Mouse (Mus musculus) heart, embryonic 11.5 days (tissue): ENCODE results near the gene Thsd4. TPM values are rescaled to one million over a fixed set of nuclear protein-coding genes. Genes with fewer than 3 reads are reported as not detected.

Experiments
- polyA plus RNA-seq: library from polyadenylated mRNA; unstranded; fragments of >200 nt; fragmentation: Nextera tagmentation; extraction: Ambion mirVana; gene quantifications from 2 replicates; pipeline ENCODE4 v1.2.1, GENCODE M21; 2014

Thsd4 gene
- polyA plus RNA-seq, 1 experiment from 2014 or later = 14.6 TPM

Other genes starting within 250 kb of the Thsd4 start
- gene Lrrc49, start 166.1 kb upstream of the Thsd4 start, polyA plus RNA-seq = 9.3 and 10.3 TPM in 2 replicates
- gene Larp6, start 190.9 kb upstream of the Thsd4 start, polyA plus RNA-seq = 0.40 and 0.92 TPM in 2 replicates